Mouse (Mus musculus) stomach, postnatal 0 days (tissue): ENCODE results near the gene Serpina1e.
"Not testable (repeated sequence)": the region's sequence is repeated elsewhere in the genome, so short reads cannot be mapped to it uniquely, and the experiment has no call there.

ENCODE experiments used
- CTCF ChIP-seq: IDR thresholded peaks from 2 replicates; pipeline ENCODE4 v1.5.1; 2016; ENCODE audit warnings: antibody characterized with exemption, low read depth, mild to moderate bottlenecking, moderate library complexity
- EP300 ChIP-seq: optimal IDR thresholded peaks from 2 replicates; pipeline ENCODE3; 2016; ENCODE audit warnings: antibody characterized with exemption

DNA sequence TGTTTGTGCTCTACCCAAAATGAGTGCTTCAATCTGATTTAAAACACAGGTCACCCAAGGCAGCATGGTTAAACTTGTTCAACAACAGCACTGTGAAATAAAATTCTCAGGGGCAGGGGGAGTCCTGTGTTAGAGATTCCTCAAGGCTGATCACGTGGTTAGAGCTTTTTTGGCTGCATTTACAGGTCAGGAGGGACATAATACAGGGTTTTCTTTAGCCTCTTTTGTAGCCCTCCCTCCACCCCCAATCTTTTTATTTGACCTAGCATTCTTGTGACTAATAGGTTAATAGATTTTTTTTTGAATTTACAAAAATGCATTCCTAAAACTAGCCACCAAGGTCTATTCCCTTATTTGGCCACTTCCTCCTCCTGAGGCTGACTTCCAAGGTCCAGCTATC is 51.0 kb downstream of the Serpina1e start:
- TF ChIP-seq EP300, CTCF: not testable (repeated sequence)
